In genomic region chr2:31706531-31706930, GRCm38 (mm10) we compare ENCODE assay signal across 25 mouse cellular contexts. TPM values are rescaled to one million over a fixed set of nuclear protein-coding genes. Genes with fewer than 3 reads are reported as not detected.
A peak's percentile ranks its signal among the peaks of the same experiment; 100 is the strongest.
DNase-seq lines count a peak whose midpoint lies in the region; ATAC-seq and TF ChIP-seq lines count a peak whose summit lies in the region.
"Had no signal": no experiment of that assay in that cellular context is flagged by ENCODE, and none has a peak within 500 bp of the region (broad histone marks: within the 10 kb centered on the region; RNA-seq: fewer than 3 reads in every experiment).

No protein-coding gene starts in this region.

- intact Hi-C loops in left cerebral cortex, postnatal 4 days (cut with DNase I) = no loop called here

- no peaks in the 10 kb centered on the region for H3K36me3 ChIP-seq in liver, embryonic 16.5 days (ENCODE audit: control insufficient read depth, insufficient read depth)
- H3K36me3 ChIP-seq in liver, postnatal 0 days (replicated peaks; ENCODE audit: insufficient read depth, low read length) = peaks cover 1% of the 10 kb centered on the region; the same call in 1 of the 2 replicates
- H3K36me3 ChIP-seq in intestine, embryonic 16.5 days (ENCODE audit: control insufficient read depth, insufficient read depth, low read length) = no peaks in the 10 kb centered on the region; the same call in 1 of the 2 replicates

- no peaks in the 10 kb centered on the region for H3K9me3 ChIP-seq in liver, embryonic 16.5 days (replicated peaks; ENCODE audit: control insufficient read depth, low read length)
- no peaks in the 10 kb centered on the region for H3K9me3 ChIP-seq in liver, postnatal 0 days (ENCODE audit: low read length)
- H3K9me3 ChIP-seq in intestine, embryonic 16.5 days (ENCODE audit: control insufficient read depth, low read length) = no peaks in the 10 kb centered on the region
- H3K9me3 ChIP-seq: forebrain, embryonic 10.5 days; forebrain, embryonic 13.5 days; G1E; hindbrain, embryonic 10.5 days; hindbrain, embryonic 13.5 days had no signal

- no peak for TF ChIP-seq CTCF in liver, postnatal 0 days (IDR thresholded peaks at IDR 0.05; ENCODE audit: low read depth)

- no peak for DNase-seq in liver, postnatal 0 days
- DNase-seq in adrenal gland, postnatal 4 days (ENCODE audit: low spot score in 2 of 2) = no peak
- DNase-seq in cerebellum, postnatal 14 days = no peak
- no peak for DNase-seq in left cerebral cortex, postnatal 4 days
- DNase-seq: adrenal gland, adult 2 months; adrenal gland, postnatal 14 days; B cell, adult 2 months; cerebellum, adult 11-12 months; cerebellum, adult 8-10 months; cerebellum, postnatal 10 days; forebrain, postnatal 0 days; gastrocnemius, adult 2 months; gastrocnemius, postnatal 14 days; heart, adult 11 months had no signal

- no peak overlapping the region for H3K4me3 ChIP-seq in liver, embryonic 16.5 days (ENCODE audit: low read depth, low read length)
- H3K4me3 ChIP-seq in liver, postnatal 0 days (ENCODE audit: low read depth, low read length) = no peak overlapping the region
- H3K4me3 ChIP-seq in intestine, embryonic 16.5 days (ENCODE audit: low read length) = no peak overlapping the region
- H3K4me3 ChIP-seq: forebrain, embryonic 10.5 days; forebrain, embryonic 13.5 days; gastrocnemius, adult 2 months; hindbrain, embryonic 10.5 days; hindbrain, embryonic 13.5 days had no signal

- ATAC-seq in liver, embryonic 16.5 days (ENCODE audit: low read depth) = peak; percentile 35; the same call in 1 of the 2 replicates
- ATAC-seq in liver, postnatal 0 days = no peak
- ATAC-seq in intestine, embryonic 16.5 days = peak; percentile 69
- ATAC-seq in megakaryocyte-erythroid progenitor cell, adult 5-6 weeks (replicated peaks; ENCODE audit: low FRiP score, low TSS enrichment, poor library complexity, severe bottlenecking) = peak; percentile 67
- ATAC-seq: forebrain, embryonic 13.5 days; forebrain, postnatal 0 days; hindbrain, embryonic 16.5 days had no signal

- no peak overlapping the region for H3K27ac ChIP-seq in liver, embryonic 16.5 days (ENCODE audit: low read length)
- no peak overlapping the region for H3K27ac ChIP-seq in liver, postnatal 0 days (ENCODE audit: low read depth)
- H3K27ac ChIP-seq in intestine, embryonic 16.5 days (ENCODE audit: low read length) = no peak overlapping the region; the same call in 1 of the 2 replicates
- H3K27ac ChIP-seq: forebrain, embryonic 10.5 days; forebrain, embryonic 13.5 days; gastrocnemius, adult 2 months; hindbrain, embryonic 10.5 days; hindbrain, embryonic 13.5 days had no signal

- TF ChIP-seq EP300 in liver, postnatal 0 days (IDR thresholded peaks at IDR 0.05; ENCODE audit: low read depth) = no peak

- 12% methylated on average over 2 of the region's 2 CpGs for WGBS in liver, embryonic 16.5 days (ENCODE audit: insufficient replicate concordance)
- WGBS in liver, postnatal 0 days (ENCODE audit: insufficient replicate concordance) = 19% methylated on average over 2 of the region's 2 CpGs
- 28% methylated on average over 2 of the region's 2 CpGs for WGBS in intestine, embryonic 16.5 days

- no peak overlapping the region for H3K9ac ChIP-seq in liver, embryonic 16.5 days (ENCODE audit: low read depth, low read length)
- no peak overlapping the region for H3K9ac ChIP-seq in liver, postnatal 0 days (replicated peaks)
- no peak overlapping the region for H3K9ac ChIP-seq in intestine, embryonic 16.5 days (ENCODE audit: low read depth, low read length)
- H3K9ac ChIP-seq: forebrain, embryonic 13.5 days; forebrain, postnatal 0 days; hindbrain, embryonic 13.5 days had no signal

- no peak overlapping the region for H3K4me2 ChIP-seq in liver, embryonic 16.5 days (ENCODE audit: low read depth, low read length)
- no peak overlapping the region for H3K4me2 ChIP-seq in liver, postnatal 0 days (ENCODE audit: low read depth, low read length)
- H3K4me2 ChIP-seq in intestine, embryonic 16.5 days (ENCODE audit: low read depth, low read length) = no peak overlapping the region
- H3K4me2 ChIP-seq: forebrain, embryonic 13.5 days; heart, embryonic 11.5 days; hindbrain, embryonic 13.5 days had no signal

- H3K27me3 ChIP-seq in liver, embryonic 16.5 days (ENCODE audit: control insufficient read depth, insufficient read depth, low read depth, low read length) = no peaks in the 10 kb centered on the region
- H3K27me3 ChIP-seq in liver, postnatal 0 days (ENCODE audit: insufficient read depth, low read length) = no peaks in the 10 kb centered on the region
- H3K27me3 ChIP-seq in intestine, embryonic 16.5 days (replicated peaks; ENCODE audit: control insufficient read depth, insufficient read depth, low read length) = no peaks in the 10 kb centered on the region
- H3K27me3 ChIP-seq: CH12.LX; forebrain, embryonic 13.5 days; hindbrain, embryonic 13.5 days had no signal

- H3K4me1 ChIP-seq in liver, embryonic 16.5 days (ENCODE audit: control insufficient read depth, low read depth, low read length) = peaks cover 4% of the 10 kb centered on the region; the same call in 1 of the 2 replicates
- H3K4me1 ChIP-seq in liver, postnatal 0 days (ENCODE audit: insufficient read depth) = no peaks in the 10 kb centered on the region; the same call in 1 of the 2 replicates
- peaks cover 10% of the 10 kb centered on the region for H3K4me1 ChIP-seq in intestine, embryonic 16.5 days (ENCODE audit: control insufficient read depth, insufficient read depth, low read length)
- H3K4me1 ChIP-seq: forebrain, embryonic 10.5 days; forebrain, embryonic 13.5 days; hindbrain, embryonic 10.5 days had no signal

RNA-seq across cellular contexts. Expression of gene Abl1, which starts 18.4 kb away (rescaled TPM):
- 5.8 and 6.7 TPM in 2 replicates for polyA plus RNA-seq in liver, embryonic 16.5 days (2015; fragmentation: Nextera tagmentation; extraction: Ambion mirVana)
- polyA plus RNA-seq in liver, postnatal 0 days (2015; fragmentation: Nextera tagmentation; extraction: Ambion mirVana) = 4.1 and 4.5 TPM in 2 replicates
- 25.1 and 26.2 TPM in 2 replicates for polyA plus RNA-seq in intestine, embryonic 16.5 days (2015; fragmentation: Nextera tagmentation; extraction: Ambion mirVana)
- total RNA-seq in megakaryocyte-erythroid progenitor cell, adult 5-6 weeks (2014; fragmentation: Nextera tagmentation) = 40.2 and 40.4 TPM in 2 replicates
- total RNA-seq in megakaryocyte-erythroid progenitor cell, adult 5-6 weeks (2017) = 20.9 and 22.9 TPM in 2 replicates
- 100 to 1,000 TPM; 109 to 112 TPM for total RNA-seq in adrenal gland, postnatal 4 days (2021)
- total RNA-seq in left cerebral cortex, postnatal 4 days (2021) = 10 to 100 TPM; 51.3 to 54.4 TPM

RNA-seq across cellular contexts. Expression of gene Exosc2, which starts 36.0 kb away (rescaled TPM):
- 24.9 and 25.6 TPM in 2 replicates for polyA plus RNA-seq in liver, embryonic 16.5 days (2015; fragmentation: Nextera tagmentation; extraction: Ambion mirVana)
- 14.2 and 14.6 TPM in 2 replicates for polyA plus RNA-seq in liver, postnatal 0 days (2015; fragmentation: Nextera tagmentation; extraction: Ambion mirVana)
- polyA plus RNA-seq in intestine, embryonic 16.5 days (2015; fragmentation: Nextera tagmentation; extraction: Ambion mirVana) = 51.3 and 64.3 TPM in 2 replicates
- total RNA-seq in megakaryocyte-erythroid progenitor cell, adult 5-6 weeks (2014; fragmentation: Nextera tagmentation) = 89.1 and 94.6 TPM in 2 replicates
- total RNA-seq in megakaryocyte-erythroid progenitor cell, adult 5-6 weeks (2017) = 115 and 151 TPM in 2 replicates
- 10 to 100 TPM; 32.9 to 37.4 TPM for total RNA-seq in adrenal gland, postnatal 4 days (2021)
- 10 to 100 TPM; 28.4 to 29.0 TPM for total RNA-seq in left cerebral cortex, postnatal 4 days (2021)
